Mouse (Mus musculus) heart, embryonic 15.5 days (tissue): ENCODE data around the gene Hist1h4i. TPM values are rescaled to one million over a fixed set of nuclear protein-coding genes. Genes with fewer than 3 reads are reported as not detected.
A peak's percentile ranks its signal among the peaks of the same experiment; 100 is the strongest.
"Not testable (repeated sequence)": the region's sequence is repeated elsewhere in the genome, so short reads cannot be mapped to it uniquely, and the experiment has no call there.

ENCODE experiments used
- ATAC-seq: fragments of 200-750 bp; cut with Nextera tagmentation; replicated peaks from 2 replicates; pipeline ENCODE4 v1.8.0; 2017; ENCODE audit warnings: low read depth, moderate TSS enrichment; ENCODE audit not compliant: insufficient number of reproducible peaks, insufficient read depth, low FRiP score
- H3K27ac ChIP-seq: fragments of 300-500 bp; sonication (generic); 2 replicates; pipeline ENCODE4 v1.5.1; 2015; ENCODE audit warnings: mild to moderate bottlenecking, inconsistent platforms
- H3K27me3 ChIP-seq: fragments of 300-500 bp; sonication (generic); 2 replicates; pipeline ENCODE4 v1.6.1; 2015; ENCODE audit warnings: inconsistent platforms
- H3K36me3 ChIP-seq: fragments of 300-500 bp; sonication (generic); 2 replicates; pipeline ENCODE4 v1.6.1; 2015; ENCODE audit warnings: mild to moderate bottlenecking, inconsistent platforms
- H3K4me1 ChIP-seq: fragments of 300-500 bp; sonication (generic); replicated peaks from 2 replicates; pipeline ENCODE4 v1.6.1; 2015; ENCODE audit warnings: inconsistent platforms
- H3K4me2 ChIP-seq: fragments of 300-500 bp; sonication (generic); 2 replicates; pipeline ENCODE4 v1.6.1; 2015; ENCODE audit warnings: inconsistent platforms, mild to moderate bottlenecking, moderate library complexity
- H3K4me3 ChIP-seq: fragments of 300-500 bp; sonication (generic); 2 replicates; pipeline ENCODE4 v1.5.1; 2015; ENCODE audit warnings: mild to moderate bottlenecking, inconsistent platforms
- H3K9ac ChIP-seq: fragments of 300-500 bp; sonication (generic); 2 replicates; pipeline ENCODE4 v1.6.1; 2015; ENCODE audit warnings: mild to moderate bottlenecking, inconsistent platforms
- H3K9me3 ChIP-seq: fragments of 300-500 bp; sonication (generic); replicated peaks from 2 replicates; pipeline ENCODE4 v1.6.1; 2016; ENCODE audit warnings: inconsistent platforms
- WGBS: fragments of 180-500 bp; shearing (Covaris S2); methylation state at CpG from one replicate; pipeline ENCODE4 v1.1.7; 2015; ENCODE audit warnings: mixed read lengths; 5-methylcytosine and 5-hydroxymethylcytosine counted together
- polyA plus RNA-seq: library from polyadenylated mRNA; unstranded; fragments of >200 nt; fragmentation: Nextera tagmentation; extraction: Ambion mirVana; gene quantifications from 2 replicates; pipeline ENCODE4 v1.2.1, GENCODE M21; 2015

The Hist1h4i gene
- polyA plus RNA-seq = 8.6 and 12.1 TPM in 2 replicates

DNA sequence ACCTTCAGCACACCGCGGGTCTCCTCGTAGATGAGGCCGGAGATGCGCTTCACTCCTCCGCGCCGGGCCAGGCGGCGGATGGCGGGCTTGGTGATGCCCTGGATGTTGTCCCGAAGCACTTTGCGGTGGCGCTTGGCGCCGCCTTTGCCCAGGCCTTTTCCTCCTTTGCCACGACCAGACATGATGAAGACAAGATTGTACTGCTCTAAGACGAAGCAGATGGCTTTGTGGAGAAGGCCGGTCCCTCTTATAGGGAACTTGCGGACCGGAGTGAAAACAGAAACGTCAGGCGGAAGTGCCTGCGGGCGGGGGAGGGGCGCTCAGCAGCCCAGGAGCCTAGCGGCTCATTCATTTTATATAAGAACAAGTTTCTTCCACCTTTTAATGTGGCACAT is at the start of gene Hist1h4i:
Hist1h4i (minus strand) TSS at position 221 of the 395 bp plus-strand sequence.
- H3K9ac ChIP-seq = peak within 1 kb of the TSS; percentile 54
- H3K27me3 ChIP-seq, H3K9me3 ChIP-seq, H3K36me3 ChIP-seq: not testable (repeated sequence)
- peak; percentile 57 for ATAC-seq
- H3K4me2 ChIP-seq = peak within 1 kb of the TSS; percentile 69
- under 1% methylated on average over 27 of the region's 27 CpGs for WGBS
- H3K27ac ChIP-seq = peak within 1 kb of the TSS; percentile 83
- peaks cover 31% of the 10 kb centered on the region for H3K4me1 ChIP-seq
- H3K4me3 ChIP-seq = peak within 1 kb of the TSS; percentile 50

GRCm38 (mm10) chr13:22084140-22084539 is 43.0 kb upstream of the Hist1h4i start, which contains the start of gene Vmn1r188:
TSS of gene Vmn1r188 (plus strand) at chr13:22084440.
- H3K27me3 ChIP-seq, ATAC-seq, H3K4me1 ChIP-seq, H3K27ac ChIP-seq, H3K4me2 ChIP-seq, H3K9me3 ChIP-seq, H3K9ac ChIP-seq, H3K4me3 ChIP-seq, H3K36me3 ChIP-seq: not testable (repeated sequence)
- 83% methylated on average over 1 of the region's 1 CpGs for WGBS

GRCm38 (mm10) chr13:22063468-22063867 is 22.3 kb upstream of the Hist1h4i start:
- H3K27ac ChIP-seq = no peak overlapping the region
- WGBS = 37% methylated on average over 1 of the region's 1 CpGs
- no peaks in the 10 kb centered on the region for H3K4me1 ChIP-seq
- H3K4me3 ChIP-seq = no peak overlapping the region
- H3K9ac ChIP-seq = no peak overlapping the region
- no peaks in the 10 kb centered on the region for H3K36me3 ChIP-seq
- no peak overlapping the region for H3K4me2 ChIP-seq
- 0 out of 2 replicates have a peak, but pooled peaks cover 3% of the 10 kb centered on the region for H3K9me3 ChIP-seq
- no peaks in the 10 kb centered on the region for H3K27me3 ChIP-seq
- ATAC-seq = no peak

- Histone ChIP-seq H3K27me3 (no peaks in the 10 kb centered on the region), H3K27ac (no peak overlapping the region), H3K4me3 (no peak overlapping the region), H3K9ac (no peak overlapping the region), H3K9me3 (0 out of 2 replicates have a peak, but pooled peaks cover 2% of the 10 kb centered on the region), H3K36me3 (no peaks in the 10 kb centered on the region), H3K4me2 (no peak overlapping the region), H3K4me1 (no peaks in the 10 kb centered on the region)
- ATAC-seq = no peak
- 54% methylated on average over 1 of the region's 1 CpGs for WGBS
Observed at GRCm38 (mm10) chr13:22061422-22061821, 20.3 kb upstream of the Hist1h4i start.

- 91% methylated on average over 1 of the region's 1 CpGs for WGBS
- H3K27me3 ChIP-seq = no peaks in the 10 kb centered on the region
- no peak overlapping the region for H3K9ac ChIP-seq
- no peak overlapping the region for H3K27ac ChIP-seq
- H3K4me1 ChIP-seq = peaks cover 6% of the 10 kb centered on the region
- no peaks in the 10 kb centered on the region for H3K36me3 ChIP-seq
- H3K4me3 ChIP-seq = no peak overlapping the region
- no peak for ATAC-seq
- H3K4me2 ChIP-seq = no peak overlapping the region
- no peaks in the 10 kb centered on the region for H3K9me3 ChIP-seq
Observed at GRCm38 (mm10) chr13:22053754-22054153, 12.6 kb upstream of the Hist1h4i start.

DNA sequence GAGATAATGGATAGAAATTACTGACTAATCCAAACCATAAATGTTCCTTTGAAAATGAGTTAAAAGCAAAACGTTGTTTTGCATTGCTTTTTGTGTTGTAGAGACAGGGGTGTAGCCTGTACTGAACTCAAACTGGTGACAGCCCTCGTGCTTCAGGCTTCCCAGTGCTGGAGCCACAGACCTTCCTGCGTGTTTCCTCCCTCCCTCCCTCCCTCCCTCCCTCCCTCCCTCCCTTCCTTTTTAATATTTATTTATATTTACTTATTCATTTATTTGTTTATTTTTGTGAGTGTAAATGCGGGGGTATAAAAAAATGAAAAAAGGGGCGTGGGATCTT is 10.3 kb upstream of the Hist1h4i start:
- no peak for ATAC-seq
- peak overlapping the region; percentile 65 for H3K4me3 ChIP-seq
- no peaks in the 10 kb centered on the region for H3K36me3 ChIP-seq
- 17% methylated on average over 5 of the region's 5 CpGs for WGBS
- no peaks in the 10 kb centered on the region for H3K9me3 ChIP-seq
- H3K9ac ChIP-seq = peak overlapping the region; percentile 65; the same call in 1 of the 2 replicates
- H3K4me2 ChIP-seq = peak overlapping the region; percentile 81
- no peaks in the 10 kb centered on the region for H3K27me3 ChIP-seq
- H3K27ac ChIP-seq = peak overlapping the region; percentile 85
- H3K4me1 ChIP-seq = peaks cover 6% of the 10 kb centered on the region

DNA sequence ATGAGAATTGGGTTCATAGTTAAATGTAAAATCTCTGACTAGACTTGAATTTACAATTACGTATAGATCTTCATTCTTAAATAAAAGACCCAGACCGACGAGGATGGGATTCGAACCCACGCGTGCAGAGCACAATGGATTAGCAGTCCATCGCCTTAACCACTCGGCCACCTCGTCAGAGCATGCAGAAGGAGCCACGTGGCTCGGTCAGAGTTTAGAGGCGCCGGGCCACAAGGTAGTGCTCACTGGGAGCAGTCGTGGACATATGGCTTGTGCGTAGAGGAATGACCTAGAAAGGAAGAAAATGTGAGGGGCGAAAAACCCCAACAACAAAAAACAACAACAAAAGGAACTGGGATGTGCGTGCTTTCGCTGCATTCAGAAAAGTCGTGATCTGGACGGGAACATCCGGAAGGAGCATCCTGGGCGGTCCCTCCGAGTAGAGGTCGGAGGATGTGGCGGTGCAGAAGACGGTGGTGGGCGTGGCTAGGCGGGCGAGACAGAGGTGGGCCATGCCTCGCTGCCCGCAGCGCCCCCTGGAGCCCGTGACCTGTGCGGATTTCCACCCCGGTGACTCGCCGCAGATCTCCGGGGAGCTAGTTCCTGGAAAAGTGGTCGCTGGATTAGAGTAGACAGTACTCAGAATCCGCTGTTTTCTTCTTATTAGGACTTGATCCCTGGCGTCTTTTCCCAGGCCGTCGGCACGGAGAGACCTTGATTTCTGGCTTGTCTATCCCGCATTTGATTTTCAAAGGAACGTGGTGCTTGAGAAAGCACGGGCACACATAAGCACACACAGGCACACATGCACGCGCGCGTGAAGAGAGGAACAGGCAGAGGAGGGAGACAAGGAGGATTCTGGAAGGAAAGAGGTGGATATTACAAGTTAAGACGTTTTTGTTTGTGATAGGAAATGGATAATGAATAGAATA is 9.7 kb upstream of the Hist1h4i start:
- Histone ChIP-seq H3K4me3 (peak overlapping the region; percentile 65), H3K9ac (peak overlapping the region; percentile 65), H3K9me3 (no peaks in the 10 kb centered on the region), H3K4me1 (peaks cover 6% of the 10 kb centered on the region), H3K27ac (peak overlapping the region; percentile 85), H3K4me2 (peak overlapping the region; percentile 81), H3K27me3 (no peaks in the 10 kb centered on the region), H3K36me3 (no peaks in the 10 kb centered on the region)
- peak; percentile 95 for ATAC-seq
- WGBS = under 1% methylated on average over 51 of the region's 52 CpGs

DNA sequence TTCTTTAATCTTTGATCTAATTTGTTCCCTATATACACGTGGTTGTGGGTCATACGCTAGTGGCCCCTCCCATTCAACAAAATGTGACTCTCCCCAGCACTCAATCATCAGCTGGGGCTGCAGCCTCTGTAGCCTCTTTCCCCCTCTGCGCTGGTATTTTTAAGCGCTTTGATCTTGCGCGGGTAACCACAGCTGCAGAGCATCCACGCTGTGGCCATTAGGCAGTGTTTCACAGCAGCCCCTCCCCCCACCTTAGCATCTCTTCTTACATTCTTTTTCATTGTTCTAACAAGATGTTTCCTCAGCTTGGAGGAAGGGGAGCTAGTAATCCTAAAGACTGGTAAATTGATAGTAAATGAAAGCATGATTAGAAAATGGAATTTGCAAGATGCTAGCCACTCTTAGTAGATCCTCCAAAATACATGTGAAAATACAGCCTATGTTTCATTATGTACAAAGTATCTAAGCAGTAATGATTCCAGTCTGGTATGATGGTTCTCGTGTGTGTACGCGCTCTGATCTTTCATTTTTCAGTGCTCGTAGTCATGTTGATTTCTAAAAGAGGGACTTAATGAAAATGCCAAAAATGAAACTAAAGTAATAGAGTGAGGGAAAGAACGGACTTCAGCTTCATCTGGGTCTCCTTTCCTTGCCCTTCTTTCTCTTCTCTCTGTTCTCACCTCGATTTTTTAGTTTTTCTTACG is 8.7 kb upstream of the Hist1h4i start:
- Histone ChIP-seq H3K9me3 (no peaks in the 10 kb centered on the region), H3K36me3 (no peaks in the 10 kb centered on the region), H3K9ac (peak overlapping the region; percentile 29; the same call in 1 of the 2 replicates), H3K27me3 (no peaks in the 10 kb centered on the region), H3K4me1 (peaks cover 6% of the 10 kb centered on the region), H3K4me3 (peak overlapping the region; percentile 65), H3K27ac (peak overlapping the region; percentile 85), H3K4me2 (peak overlapping the region; percentile 81)
- 1% methylated on average over 14 of the region's 14 CpGs for WGBS
- no peak for ATAC-seq

DNA sequence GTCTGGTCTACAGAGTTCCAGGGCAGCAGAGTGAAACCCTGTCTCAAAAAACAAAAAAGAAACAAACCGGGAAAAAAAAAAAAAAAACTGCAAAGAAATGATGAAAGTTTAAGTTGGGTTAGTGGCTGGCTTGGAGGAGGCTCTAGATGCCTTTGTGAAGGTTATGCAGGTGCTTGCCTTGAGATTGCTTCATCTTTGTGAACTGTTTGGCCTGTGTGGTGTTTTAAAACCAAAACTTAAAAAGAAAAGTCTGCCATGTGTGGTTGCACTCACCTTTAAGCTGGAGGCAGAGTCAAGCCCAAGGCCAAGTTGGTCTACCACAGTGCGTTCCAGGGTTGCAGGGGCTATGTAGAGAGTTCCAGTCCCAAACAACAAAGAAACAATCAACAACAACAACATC is 7.9 kb upstream of the Hist1h4i start:
- Histone ChIP-seq H3K4me3 (no peak overlapping the region), H3K4me1 (peaks cover 6% of the 10 kb centered on the region), H3K9ac (no peak overlapping the region), H3K9me3 (no peaks in the 10 kb centered on the region), H3K27me3 (no peaks in the 10 kb centered on the region), H3K27ac (no peak overlapping the region), H3K4me2 (no peak overlapping the region), H3K36me3 (no peaks in the 10 kb centered on the region)
- no peak for ATAC-seq
- WGBS = 79% methylated on average over 2 of the region's 2 CpGs

- WGBS = 52% methylated on average over 2 of the region's 2 CpGs
- no peak overlapping the region for H3K4me3 ChIP-seq
- H3K9me3 ChIP-seq = no peaks in the 10 kb centered on the region
- H3K36me3 ChIP-seq = no peaks in the 10 kb centered on the region
- no peak for ATAC-seq
- no peak overlapping the region for H3K27ac ChIP-seq
- H3K9ac ChIP-seq = no peak overlapping the region
- H3K4me1 ChIP-seq = peaks cover 25% of the 10 kb centered on the region
- no peak overlapping the region for H3K4me2 ChIP-seq
- no peaks in the 10 kb centered on the region for H3K27me3 ChIP-seq
Observed at GRCm38 (mm10) chr13:22045311-22045710, 4.1 kb upstream of the Hist1h4i start.

DNA sequence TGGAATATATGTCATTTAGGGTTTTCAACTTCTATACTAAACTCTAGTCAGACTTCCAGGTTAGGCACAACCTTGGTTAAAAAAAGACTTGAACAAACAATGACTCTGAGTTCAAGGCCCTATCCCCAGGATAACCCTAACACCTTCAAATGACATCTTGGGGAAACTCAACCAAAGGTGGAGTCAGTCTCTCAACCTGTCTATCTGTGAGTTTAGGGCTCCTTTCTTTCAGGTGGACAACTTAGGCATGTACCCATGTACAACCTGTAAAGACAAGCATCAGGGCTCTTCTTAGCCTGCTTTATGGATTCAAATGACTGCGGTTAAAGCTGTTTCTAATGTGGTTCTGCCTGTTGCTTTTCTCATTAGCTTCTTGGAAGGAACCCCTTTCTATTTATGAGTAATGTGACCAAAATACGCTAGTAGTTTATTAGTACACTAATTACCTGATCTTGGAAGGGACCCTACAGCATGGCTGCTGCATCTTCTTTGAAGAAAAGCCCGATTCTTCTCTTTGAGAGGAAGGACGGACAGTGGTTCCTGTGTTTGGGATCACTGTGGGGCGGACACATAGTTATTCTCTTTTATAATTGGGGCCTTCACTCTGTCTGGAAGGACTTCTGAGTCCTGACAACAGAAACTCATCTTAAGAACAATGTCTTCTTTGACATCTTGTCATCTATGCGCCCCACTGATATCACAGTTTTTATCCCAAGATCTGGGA is 3.4 kb upstream of the Hist1h4i start:
- Histone ChIP-seq H3K36me3 (no peaks in the 10 kb centered on the region), H3K9me3 (no peaks in the 10 kb centered on the region), H3K27ac (no peak overlapping the region), H3K27me3 (no peaks in the 10 kb centered on the region), H3K4me1 (peaks cover 25% of the 10 kb centered on the region), H3K4me2 (peak overlapping the region; percentile 69; the same call in 1 of the 2 replicates), H3K4me3 (no peak overlapping the region), H3K9ac (no peak overlapping the region)
- no peak for ATAC-seq
- WGBS = 87% methylated on average over 6 of the region's 6 CpGs
